9 mouse cellular contexts compared by ENCODE assay signal in genomic region chr19:27581362-27582110, GRCm38 (mm10).
A peak's percentile ranks its signal among the peaks of the same experiment; 100 is the strongest.
DNase-seq lines count a peak whose midpoint lies in the region; ATAC-seq and TF ChIP-seq lines count a peak whose summit lies in the region.
"Had no signal": no experiment of that assay in that cellular context is flagged by ENCODE, and none has a peak within 500 bp of the region (broad histone marks: within the 10 kb centered on the region; RNA-seq: fewer than 3 reads in every experiment).

No protein-coding gene starts in this region.

- no peak overlapping the region for H3K9ac ChIP-seq in hindbrain, postnatal 0 days (replicated peaks; ENCODE audit: low read length)
- no peak overlapping the region for H3K9ac ChIP-seq in heart, embryonic 15.5 days
- H3K9ac ChIP-seq in stomach, embryonic 14.5 days (replicated peaks; ENCODE audit: low read depth, low read length): no peak overlapping the region

- no peak overlapping the region for H3K27ac ChIP-seq in hindbrain, postnatal 0 days
- H3K27ac ChIP-seq in hindbrain, embryonic 10.5 days: no peak overlapping the region
- H3K27ac ChIP-seq in heart, embryonic 15.5 days: peak overlapping the region; percentile 42
- H3K27ac ChIP-seq in stomach, embryonic 14.5 days (ENCODE audit: low read length): peak overlapping the region; percentile 30; the same call in 1 of the 2 replicates

- peaks cover 11% of the 10 kb centered on the region; the same call in 1 of the 2 replicates for H3K4me1 ChIP-seq in hindbrain, postnatal 0 days (ENCODE audit: insufficient read depth, low read length)
- H3K4me1 ChIP-seq in hindbrain, embryonic 10.5 days (replicated peaks): no peaks in the 10 kb centered on the region
- peaks cover 14% of the 10 kb centered on the region for H3K4me1 ChIP-seq in heart, embryonic 15.5 days (replicated peaks)
- peaks cover 11% of the 10 kb centered on the region; the same call in 1 of the 2 replicates for H3K4me1 ChIP-seq in stomach, embryonic 14.5 days (ENCODE audit: control insufficient read depth, insufficient read depth, low read length)

- peak; percentile 89 for ATAC-seq in hindbrain, postnatal 0 days
- ATAC-seq in heart, embryonic 15.5 days (replicated peaks; ENCODE audit: insufficient number of reproducible peaks, insufficient read depth, low FRiP score, low read depth): peak; percentile 60; the same call in 1 of the 2 replicates
- ATAC-seq in stomach, embryonic 14.5 days (ENCODE audit: insufficient number of reproducible peaks, insufficient read depth, low FRiP score, low read depth): peak; percentile 88; the same call in 1 of the 2 replicates
- no peak for ATAC-seq in monocyte, adult 5-6 weeks (replicated peaks; ENCODE audit: insufficient number of reproducible peaks, low FRiP score, low TSS enrichment, poor library complexity, severe bottlenecking)

- no peak overlapping the region for H3K4me3 ChIP-seq in hindbrain, postnatal 0 days (ENCODE audit: low read length)
- H3K4me3 ChIP-seq in hindbrain, embryonic 10.5 days: no peak overlapping the region
- H3K4me3 ChIP-seq in heart, embryonic 15.5 days: peak overlapping the region; percentile 15
- no peak overlapping the region for H3K4me3 ChIP-seq in stomach, embryonic 14.5 days (ENCODE audit: low read depth, low read length)

- DNase-seq in hindbrain, postnatal 0 days (ENCODE audit: low spot score): peak; percentile 84
- no peak for DNase-seq in hindbrain, embryonic 10.5 days (ENCODE audit: low spot score)
- peak; percentile 3 for DNase-seq in retina, postnatal 7 days (ENCODE audit: low read depth, low spot score)
- DNase-seq in retina, embryonic 14.5 days (ENCODE audit: low spot score): no peak
- no peak for DNase-seq in kidney, adult 8-10 months
- DNase-seq: gastrocnemius, postnatal 14 days had no signal

- H3K9me3 ChIP-seq in hindbrain, postnatal 0 days (ENCODE audit: low read length): no peaks in the 10 kb centered on the region
- H3K9me3 ChIP-seq in hindbrain, embryonic 10.5 days: no peaks in the 10 kb centered on the region
- H3K9me3 ChIP-seq in heart, embryonic 15.5 days (replicated peaks): no peaks in the 10 kb centered on the region
- no peaks in the 10 kb centered on the region for H3K9me3 ChIP-seq in stomach, embryonic 14.5 days (ENCODE audit: control insufficient read depth, low read depth, low read length)

- 20% methylated on average over 6 of the region's 6 CpGs for WGBS in hindbrain, postnatal 0 days
- 70% methylated on average over 6 of the region's 6 CpGs for WGBS in hindbrain, embryonic 10.5 days
- 21% methylated on average over 6 of the region's 6 CpGs for WGBS in heart, embryonic 15.5 days
- 35% methylated on average over 6 of the region's 6 CpGs for WGBS in stomach, embryonic 14.5 days

- H3K4me2 ChIP-seq in hindbrain, postnatal 0 days (ENCODE audit: low read depth, low read length): peak overlapping the region; percentile 31
- H3K4me2 ChIP-seq in heart, embryonic 15.5 days: peak overlapping the region; percentile 45
- H3K4me2 ChIP-seq in stomach, embryonic 14.5 days (replicated peaks; ENCODE audit: low read depth, low read length): no peak overlapping the region

- no peaks in the 10 kb centered on the region for H3K36me3 ChIP-seq in hindbrain, postnatal 0 days (ENCODE audit: insufficient read depth, low read length)
- no peaks in the 10 kb centered on the region for H3K36me3 ChIP-seq in hindbrain, embryonic 10.5 days
- no peaks in the 10 kb centered on the region for H3K36me3 ChIP-seq in heart, embryonic 15.5 days
- no peaks in the 10 kb centered on the region for H3K36me3 ChIP-seq in stomach, embryonic 14.5 days (ENCODE audit: control insufficient read depth, insufficient read depth, low read length)

- no peak for TF ChIP-seq CTCF in hindbrain, postnatal 0 days (IDR thresholded peaks at IDR 0.05; ENCODE audit: low read depth)

- H3K27me3 ChIP-seq in hindbrain, postnatal 0 days (ENCODE audit: insufficient read depth, low read length): no peaks in the 10 kb centered on the region
- H3K27me3 ChIP-seq in hindbrain, embryonic 10.5 days (ENCODE audit: insufficient read depth, poor library complexity, severe bottlenecking): no peaks in the 10 kb centered on the region
- H3K27me3 ChIP-seq in heart, embryonic 15.5 days: no peaks in the 10 kb centered on the region
- H3K27me3 ChIP-seq in stomach, embryonic 14.5 days (ENCODE audit: control insufficient read depth, insufficient read depth, low read length): no peaks in the 10 kb centered on the region

Comparison
In these comparisons a context has a peak if more than half of its experiments do, and no peak if none do; other contexts are left out.
1. DNase-seq: peak in hindbrain, postnatal 0 days (single experiment) and retina, postnatal 7 days (single experiment); none in hindbrain, embryonic 10.5 days (single experiment), retina, embryonic 14.5 days (single experiment) and kidney, adult 8-10 months (0 of 2).
2. H3K27ac ChIP-seq: peak in heart, embryonic 15.5 days (single experiment) and stomach, embryonic 14.5 days (single experiment); none in hindbrain, postnatal 0 days (single experiment) and hindbrain, embryonic 10.5 days (single experiment).